Mouse (Mus musculus) right cerebral cortex, adult 2 months (tissue): ENCODE data around the gene Hoxc10.

ENCODE experiments used
- DNase-seq, 2 experiments: peaks; one replicate each; pipeline ENCODE4 v3.0.0; 2021 to 2022; ENCODE audit warnings: low spot score in 2 of 2

The Hoxc10 gene

GRCm38 (mm10) chr15:102966776-102967311, at the start of gene Hoxc10:
Gene Hoxc10, plus strand, starts transcription at chr15:102966796.
- DNase-seq: no peak

GRCm38 (mm10) chr15:102917972-102918572, 48.5 kb upstream of the Hoxc10 start:
- DNase-seq: no peak

DNA sequence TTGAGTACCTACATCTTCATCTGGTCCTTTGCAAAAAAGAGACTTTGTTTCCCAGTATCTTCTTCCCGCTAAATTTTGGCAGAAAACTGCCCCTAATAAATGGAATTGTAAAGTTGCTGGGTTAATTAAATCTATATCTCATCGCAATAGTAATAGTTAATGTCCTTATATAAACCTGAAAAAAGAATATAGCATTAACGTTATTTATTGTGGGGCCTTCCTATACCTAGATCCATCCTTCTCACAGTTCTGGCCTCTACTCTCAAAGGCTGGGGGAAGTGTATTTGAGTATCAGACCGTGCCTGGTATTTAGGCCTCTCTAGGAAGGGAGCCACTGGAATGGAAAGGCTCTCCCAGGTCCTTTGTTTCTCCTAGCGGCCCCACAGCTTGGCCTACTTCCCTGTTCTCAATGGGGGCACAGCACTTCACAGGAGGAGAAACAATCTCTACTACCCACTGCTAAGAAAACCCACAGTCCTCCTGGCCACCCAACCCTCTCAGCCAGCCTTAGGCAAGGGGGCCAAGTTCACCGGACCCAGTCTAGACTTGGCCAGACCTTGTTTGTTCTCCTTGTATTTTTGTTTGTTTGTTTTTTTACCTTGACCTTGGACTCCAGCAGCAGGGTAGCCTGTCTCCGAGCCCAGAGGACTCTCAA, 47.9 kb upstream of the Hoxc10 start:
- no peak for DNase-seq

DNA sequence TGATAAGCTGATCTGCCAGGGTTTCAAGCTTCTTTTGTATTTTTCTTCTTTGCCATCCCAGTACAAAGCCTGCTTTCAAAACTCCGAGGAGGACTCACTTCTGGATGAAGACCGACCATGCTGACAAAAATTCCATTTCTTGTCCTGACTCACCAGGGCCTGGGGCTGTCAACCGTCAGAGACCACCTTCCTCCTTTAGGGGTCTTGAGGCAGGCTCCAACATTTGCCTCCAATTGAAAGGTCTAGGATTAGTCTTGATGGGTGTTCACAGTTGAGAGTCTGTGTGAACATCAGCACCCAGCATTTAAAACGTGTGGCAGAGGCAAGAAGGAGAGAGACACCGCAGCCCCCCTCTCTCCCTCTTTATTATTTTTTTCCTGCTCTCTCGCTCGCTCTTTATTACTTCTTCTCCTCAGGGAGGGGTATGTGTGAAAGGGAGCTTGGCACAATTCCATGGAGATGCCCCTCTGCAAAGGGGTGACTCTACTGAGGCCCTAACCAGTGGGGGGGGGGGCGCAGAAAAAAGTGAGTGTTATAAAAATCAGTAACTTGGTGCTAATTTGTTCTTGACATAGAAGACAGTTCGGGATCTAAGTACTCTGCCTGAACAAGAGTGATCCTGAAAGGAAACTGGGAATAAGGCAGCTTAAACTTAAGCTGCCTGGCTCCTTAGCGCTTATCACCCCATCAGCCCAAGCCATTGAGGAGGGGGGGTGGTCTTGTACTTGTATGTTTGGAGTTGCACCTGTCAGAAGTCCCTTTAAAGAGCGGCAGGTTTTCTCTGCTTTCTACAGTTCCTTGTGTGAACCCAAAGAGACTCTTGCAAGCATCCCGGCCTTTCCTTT, 47.0 kb upstream of the Hoxc10 start:
- no peak for DNase-seq

DNA sequence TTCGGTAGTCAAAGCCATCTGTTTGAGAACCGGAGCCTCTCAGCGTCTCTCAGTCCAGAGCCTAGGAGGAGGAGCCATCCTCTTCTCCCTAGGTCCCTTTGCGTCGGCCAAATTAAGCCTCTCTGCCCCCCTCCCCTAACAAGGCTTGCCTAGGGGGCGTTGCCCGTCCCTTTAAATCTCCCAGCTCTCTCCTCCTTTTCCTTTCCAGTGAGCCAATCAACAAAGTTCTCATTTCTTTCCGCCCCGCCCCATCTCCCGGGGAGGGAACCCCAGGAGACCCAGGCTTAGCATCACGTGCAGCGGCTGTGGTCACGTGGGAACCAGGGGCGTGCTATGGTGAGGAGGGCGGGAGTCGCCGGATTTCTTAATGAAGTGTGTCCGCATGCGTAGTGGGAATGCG, 46.0 kb upstream of the Hoxc10 start:
- no peak for DNase-seq

DNA sequence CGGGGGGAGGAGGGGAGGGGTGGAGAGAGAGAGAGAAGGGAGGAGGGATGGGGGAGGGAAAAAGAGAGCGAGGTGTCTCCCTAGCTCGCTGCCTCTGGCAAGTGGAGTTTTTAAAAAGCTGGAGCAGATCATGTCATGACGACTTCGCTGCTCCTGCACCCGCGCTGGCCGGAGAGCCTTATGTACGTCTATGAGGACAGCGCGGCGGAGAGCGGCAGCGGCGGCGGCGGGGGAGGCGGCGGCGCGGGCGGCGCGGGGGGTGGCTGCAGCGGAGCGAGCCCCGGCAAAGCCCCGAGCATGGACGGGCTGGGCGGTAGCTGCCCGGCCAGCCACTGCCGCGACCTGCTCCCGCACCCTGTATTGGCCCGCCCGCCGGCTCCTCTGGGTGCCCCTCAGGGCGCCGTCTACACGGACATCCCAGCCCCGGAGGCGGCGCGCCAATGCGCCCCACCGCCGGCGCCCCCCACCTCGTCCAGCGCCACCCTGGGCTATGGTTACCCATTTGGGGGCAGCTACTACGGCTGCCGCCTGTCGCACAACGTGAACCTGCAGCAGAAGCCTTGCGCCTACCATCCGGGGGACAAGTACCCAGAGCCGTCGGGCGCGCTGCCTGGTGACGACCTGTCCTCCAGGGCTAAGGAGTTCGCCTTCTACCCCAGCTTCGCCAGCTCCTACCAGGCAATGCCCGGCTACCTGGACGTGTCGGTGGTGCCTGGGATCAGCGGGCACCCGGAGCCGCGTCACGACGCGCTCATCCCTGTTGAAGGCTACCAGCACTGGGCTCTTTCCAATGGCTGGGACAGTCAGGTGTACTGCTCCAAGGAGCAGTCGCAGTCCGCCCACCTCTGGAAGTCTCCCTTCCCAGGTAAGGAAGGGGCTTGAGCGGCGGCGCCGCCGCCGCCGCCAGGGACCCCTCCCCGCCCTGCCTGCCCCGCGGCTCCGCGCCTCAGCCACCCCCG, 45.3 kb upstream of the Hoxc10 start, which contains the start of gene Hoxc13:
TSS of gene Hoxc13 (plus strand) at position 51 of the 959 bp plus-strand sequence.
- DNase-seq: no peak

GRCm38 (mm10) chr15:102922012-102922362, 44.6 kb upstream of the Hoxc10 start:
- DNase-seq: no peak

DNA sequence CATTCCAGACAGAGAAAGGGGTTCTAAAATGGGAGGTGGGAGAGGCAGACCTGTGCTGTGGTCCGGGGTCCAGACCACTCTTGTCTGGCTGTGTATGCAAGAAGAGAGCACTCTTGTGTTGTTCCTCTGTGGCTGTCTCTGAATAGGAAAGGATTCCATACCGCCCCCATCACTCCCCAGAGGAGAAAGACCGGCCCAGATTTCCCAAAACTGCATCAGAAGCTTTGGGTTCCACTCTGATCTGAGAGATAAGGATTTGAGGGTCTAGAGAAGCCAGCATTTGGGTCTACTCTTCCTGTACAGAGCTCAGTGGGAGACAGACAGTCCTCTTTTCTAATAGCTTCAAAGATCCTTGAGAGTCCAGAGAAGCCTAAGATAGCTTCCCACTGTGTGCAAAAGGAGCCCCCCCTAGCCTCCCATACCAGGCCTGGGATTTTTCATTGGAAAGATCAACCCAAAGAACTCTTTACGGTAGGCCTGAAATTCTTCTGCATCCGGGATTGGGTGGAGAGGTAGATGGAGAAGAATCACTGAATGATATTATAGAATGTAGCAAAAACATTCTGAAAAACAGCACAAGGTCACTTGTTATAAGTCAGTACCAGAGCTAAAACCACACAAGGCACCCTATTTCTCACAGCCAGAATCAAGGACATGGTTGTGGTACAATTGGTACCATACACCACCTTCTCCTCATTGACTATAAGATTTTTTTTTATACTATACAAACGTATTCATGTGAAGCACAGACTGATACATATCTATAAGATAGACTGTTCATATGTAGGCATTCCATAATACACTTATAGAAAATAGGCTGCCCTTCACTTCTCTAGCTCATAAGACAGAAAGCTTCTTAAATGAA, 43.7 kb upstream of the Hoxc10 start:
- no peak for DNase-seq

DNA sequence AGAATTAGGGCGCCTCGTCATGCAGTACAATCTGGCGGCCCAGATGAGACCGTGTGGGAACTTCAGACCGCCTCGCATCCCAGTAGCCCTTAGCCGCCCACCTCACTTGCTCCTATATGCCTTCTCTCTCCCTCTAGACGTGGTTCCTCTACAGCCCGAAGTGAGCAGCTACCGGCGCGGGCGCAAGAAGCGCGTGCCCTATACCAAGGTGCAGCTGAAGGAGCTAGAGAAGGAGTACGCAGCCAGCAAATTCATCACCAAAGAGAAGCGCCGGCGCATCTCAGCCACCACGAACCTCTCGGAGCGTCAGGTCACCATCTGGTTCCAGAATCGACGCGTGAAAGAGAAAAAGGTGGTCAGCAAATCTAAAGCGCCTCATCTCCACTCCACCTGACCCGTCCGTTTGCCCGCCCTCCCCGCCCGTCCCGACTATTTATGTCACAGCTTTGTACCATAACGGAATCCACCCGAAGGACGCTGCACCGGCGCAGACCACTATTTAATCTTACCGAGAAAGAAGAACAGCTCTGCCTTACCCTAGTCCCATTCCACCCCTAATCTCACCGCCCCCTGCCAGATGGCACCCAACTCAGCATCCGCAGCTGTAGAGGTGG, 39.5 kb upstream of the Hoxc10 start:
- DNase-seq: no peak

DNA sequence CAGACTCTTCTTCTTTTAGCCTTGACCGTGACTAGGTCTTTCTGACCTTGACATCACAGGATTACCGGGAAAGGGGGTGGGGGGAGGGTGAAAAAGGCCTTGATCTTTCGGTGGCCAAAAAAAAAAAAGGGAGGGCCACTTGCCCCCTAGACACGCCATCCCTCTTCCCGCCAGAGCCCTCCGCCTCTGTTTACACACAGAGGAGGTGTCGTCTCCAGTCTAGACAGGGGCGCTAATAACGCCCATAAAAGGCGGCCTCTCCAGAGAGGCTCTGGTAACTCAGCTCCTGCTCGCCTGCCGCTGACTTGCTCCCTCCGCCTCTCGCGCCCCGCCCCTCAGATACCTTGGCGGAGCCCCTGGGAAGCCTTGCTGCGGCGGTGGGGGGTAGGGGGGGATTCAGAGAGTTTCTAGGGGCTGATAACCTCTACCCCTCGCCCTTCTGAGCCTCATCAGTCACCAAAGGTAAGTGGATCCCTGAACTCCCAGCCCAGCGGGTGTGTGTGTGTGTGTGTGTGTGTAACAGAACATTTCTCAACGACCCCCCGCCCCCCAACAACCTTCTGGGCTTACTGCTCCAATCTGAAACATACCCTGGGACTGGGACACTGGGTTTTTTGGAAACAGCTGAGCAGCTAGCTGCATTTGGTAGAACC, 34.8 kb upstream of the Hoxc10 start:
- DNase-seq: no peak

DNA sequence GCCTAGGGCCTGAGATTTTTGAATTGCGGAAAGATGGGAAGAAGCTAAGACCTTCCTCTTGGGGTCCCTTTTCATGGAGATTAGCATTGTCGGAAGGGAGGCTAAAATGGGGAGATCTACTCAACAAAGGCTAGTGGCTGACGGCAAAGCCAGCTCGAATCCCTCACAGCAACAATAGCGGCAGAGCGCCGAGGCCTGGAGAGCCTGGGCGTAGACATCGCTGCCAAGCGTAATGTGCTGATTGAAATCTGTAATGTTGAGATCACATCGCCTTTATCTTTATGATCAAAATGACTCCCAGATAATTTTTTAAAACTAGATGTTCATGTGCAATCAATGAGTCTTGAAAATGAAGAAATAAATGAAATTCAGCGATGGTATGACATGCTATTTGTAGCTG, 32.2 kb upstream of the Hoxc10 start:
- no peak for DNase-seq

GRCm38 (mm10) chr15:102934897-102935296, 31.7 kb upstream of the Hoxc10 start:
- DNase-seq: no peak

GRCm38 (mm10) chr15:102936279-102936972, 30.2 kb upstream of the Hoxc10 start, which contains the start of gene Hoxc12:
Gene Hoxc12, plus strand, starts transcription at chr15:102936757.
- no peak for DNase-seq

- DNase-seq: no peak
These were observed 29.4 kb upstream of the Hoxc10 start for GRCm38 (mm10) chr15:102937036-102937666.

GRCm38 (mm10) chr15:102939256-102940155, 27.1 kb upstream of the Hoxc10 start:
- DNase-seq: no peak

- DNase-seq: no peak
These were observed 23.7 kb upstream of the Hoxc10 start for GRCm38 (mm10) chr15:102942739-102943467.

- DNase-seq: no peak
These were observed 23.2 kb upstream of the Hoxc10 start for GRCm38 (mm10) chr15:102943468-102943813.
